Mouse (Mus musculus) ES-Bruce4 (cell line): ENCODE results near the gene Crtc3. TPM values are rescaled to one million over a fixed set of nuclear protein-coding genes. Genes with fewer than 3 reads are reported as not detected.

Experiments used
- H3K27ac ChIP-seq: 2 replicates; pipeline ENCODE4 v1.5.1; 2012; ENCODE audit warnings: low read length, inconsistent platforms; ENCODE audit not compliant: insufficient read depth
- H3K27me3 ChIP-seq: 2 replicates; pipeline ENCODE4 v1.6.1; 2012; ENCODE audit warnings: mild to moderate bottlenecking, low read length, inconsistent platforms; ENCODE audit not compliant: control insufficient read depth, poor library complexity, insufficient read depth, severe bottlenecking
- H3K36me3 ChIP-seq: 2 replicates; pipeline ENCODE4 v1.6.1; 2012; ENCODE audit warnings: inconsistent platforms, mild to moderate bottlenecking, low read length, moderate library complexity; ENCODE audit not compliant: control insufficient read depth, poor library complexity, insufficient read depth, severe bottlenecking
- H3K4me1 ChIP-seq: one replicate; pipeline ENCODE4 v1.8.1; 2011; ENCODE audit warnings: low read length; ENCODE audit not compliant: control insufficient read depth, insufficient read depth
- H3K4me3 ChIP-seq: 2 replicates; pipeline ENCODE4 v1.5.1; 2011; ENCODE audit warnings: low read depth, mild to moderate bottlenecking, low read length
- H3K9ac ChIP-seq: 2 replicates; pipeline ENCODE4 v1.6.1; 2012; ENCODE audit warnings: low read depth, mild to moderate bottlenecking, inconsistent platforms; ENCODE audit not compliant: poor library complexity, severe bottlenecking
- H3K9me3 ChIP-seq: replicated peaks from 2 replicates; pipeline ENCODE4 v1.6.1; 2012; ENCODE audit warnings: mild to moderate bottlenecking, low read length, inconsistent platforms; ENCODE audit not compliant: control insufficient read depth, poor library complexity, insufficient read depth, severe bottlenecking
- CTCF ChIP-seq: IDR thresholded peaks from one replicate; pipeline ENCODE4 v1.8.1; 2011; ENCODE audit warnings: low read depth, low read length
- EP300 ChIP-seq: IDR thresholded peaks from 2 replicates; pipeline ENCODE4 v1.6.1; 2011; ENCODE audit warnings: low read depth, low read length; ENCODE audit not compliant: insufficient read depth
- POLR2A ChIP-seq: IDR thresholded peaks from one replicate; pipeline ENCODE4 v1.8.1; 2011; ENCODE audit warnings: low read length; ENCODE audit not compliant: insufficient read depth
- polyA plus RNA-seq: library from polyadenylated mRNA; stranded (reverse); fragments of >200 nt; gene quantifications from 2 replicates; pipeline ENCODE4 v1.2.4, GENCODE M21; 2011; ENCODE audit warnings: low read depth; ENCODE audit not compliant: missing spikeins, insufficient read depth, insufficient read length

Crtc3 gene
- polyA plus RNA-seq, 1 experiment, result 8.0 TPM

DNA sequence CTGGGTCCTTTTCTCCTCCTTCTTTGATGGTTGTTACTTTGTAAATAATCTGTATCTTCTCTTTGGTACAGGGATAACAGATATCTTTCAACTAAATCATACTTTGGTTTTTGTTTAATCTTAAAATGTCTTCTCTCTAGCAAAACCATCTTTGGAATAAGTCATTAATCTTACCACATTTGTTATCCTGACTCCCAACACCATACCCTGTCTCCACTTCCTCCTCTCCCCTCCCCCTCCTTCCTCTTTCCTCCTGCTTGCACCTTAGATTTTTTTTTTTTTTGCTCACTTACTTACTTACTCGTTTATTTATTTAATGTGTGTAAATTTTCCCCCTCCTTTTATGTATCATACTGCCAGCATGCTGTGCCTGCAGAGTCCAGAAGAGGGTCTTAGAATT lies 7.7 kb upstream of the Crtc3 start:
- no peaks in the 10 kb centered on the region for H3K9me3 ChIP-seq
- H3K9ac ChIP-seq, result no peak overlapping the region
- no peaks in the 10 kb centered on the region for H3K27me3 ChIP-seq
- H3K4me1 ChIP-seq, result no peaks in the 10 kb centered on the region
- TF ChIP-seq CTCF (no peak), POLR2A (no peak), EP300 (no peak)
- H3K27ac ChIP-seq, result no peak overlapping the region
- no peaks in the 10 kb centered on the region for H3K36me3 ChIP-seq
- no peak overlapping the region for H3K4me3 ChIP-seq

DNA sequence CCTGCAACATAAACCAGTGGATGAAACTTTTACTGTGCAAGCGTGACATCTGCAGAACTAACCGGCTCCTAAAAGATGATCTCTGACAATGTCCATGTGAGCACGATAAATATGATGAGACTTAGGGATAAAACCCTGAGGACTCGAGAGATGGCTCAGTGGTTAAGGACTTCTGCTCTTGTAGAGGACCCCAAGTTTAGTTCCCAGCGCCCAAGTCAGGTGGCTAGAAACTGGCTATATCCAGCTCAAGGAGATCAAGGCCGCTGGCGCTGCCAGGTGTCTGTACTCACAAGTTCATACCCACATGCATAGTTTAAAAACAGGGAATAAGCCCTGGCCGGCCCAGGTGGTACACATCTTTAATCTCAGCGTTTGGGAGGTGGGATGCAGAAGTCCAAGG lies 3.8 kb upstream of the Crtc3 start:
- no peaks in the 10 kb centered on the region for H3K9me3 ChIP-seq
- no peaks in the 10 kb centered on the region for H3K4me1 ChIP-seq
- no peaks in the 10 kb centered on the region for H3K36me3 ChIP-seq
- no peak overlapping the region for H3K9ac ChIP-seq
- H3K27me3 ChIP-seq, result no peaks in the 10 kb centered on the region
- TF ChIP-seq EP300 (no peak), CTCF (no peak), POLR2A (no peak)
- H3K4me3 ChIP-seq, result no peak overlapping the region
- no peak overlapping the region for H3K27ac ChIP-seq

DNA sequence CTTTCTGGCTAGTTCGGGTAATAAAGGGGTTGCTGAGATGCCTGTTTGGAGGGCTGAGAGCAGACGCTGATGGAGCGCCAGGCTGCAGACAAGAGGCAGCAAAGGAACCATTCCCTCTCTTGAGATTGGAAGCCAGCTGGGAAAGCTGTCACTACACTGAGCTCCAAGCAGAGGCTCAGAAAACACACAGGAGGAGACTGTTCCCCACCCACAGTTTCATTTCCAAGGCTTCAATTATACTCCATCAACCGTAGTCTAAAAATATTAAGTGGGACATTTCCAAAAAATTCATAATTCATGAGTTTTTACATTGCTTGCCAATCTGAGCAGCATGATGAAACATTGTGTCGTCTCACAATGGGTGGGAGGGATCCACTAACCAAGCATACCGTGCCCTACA lies 2.5 kb upstream of the Crtc3 start:
- no peaks in the 10 kb centered on the region for H3K4me1 ChIP-seq
- H3K4me3 ChIP-seq, result no peak overlapping the region
- no peak overlapping the region for H3K9ac ChIP-seq
- H3K36me3 ChIP-seq, result no peaks in the 10 kb centered on the region
- no peak for TF ChIP-seq CTCF
- TF ChIP-seq EP300, result no peak
- TF ChIP-seq POLR2A, result no peak
- H3K9me3 ChIP-seq, result no peaks in the 10 kb centered on the region
- no peak overlapping the region for H3K27ac ChIP-seq
- no peaks in the 10 kb centered on the region for H3K27me3 ChIP-seq

DNA sequence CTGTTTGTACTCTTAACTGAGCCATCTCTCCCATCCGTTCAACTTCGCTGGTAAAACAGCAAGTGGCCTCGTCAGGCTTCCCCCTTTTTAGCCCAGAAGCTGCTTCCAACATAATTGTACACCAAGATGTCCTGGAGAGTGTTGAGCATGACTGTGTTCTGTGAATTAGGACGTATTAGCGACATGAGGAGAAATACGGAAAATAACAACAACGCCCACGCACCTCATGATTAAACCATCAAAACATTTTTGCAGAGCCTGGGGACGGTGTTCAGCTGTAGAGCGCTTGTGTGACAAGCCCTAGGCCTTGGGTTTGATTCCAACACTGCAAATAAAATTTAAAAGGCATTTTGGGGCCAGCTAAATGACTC lies 529 bp upstream of the Crtc3 start:
- TF ChIP-seq CTCF (no peak), EP300 (no peak), POLR2A (no peak)
- H3K36me3 ChIP-seq, result no peaks in the 10 kb centered on the region
- no peaks in the 10 kb centered on the region for H3K27me3 ChIP-seq
- no peaks in the 10 kb centered on the region for H3K9me3 ChIP-seq
- H3K4me1 ChIP-seq, result no peaks in the 10 kb centered on the region
- H3K27ac ChIP-seq, result no peak overlapping the region
- H3K4me3 ChIP-seq, result peak overlapping the region; percentile 86
- H3K9ac ChIP-seq, result peak overlapping the region; percentile 85

DNA sequence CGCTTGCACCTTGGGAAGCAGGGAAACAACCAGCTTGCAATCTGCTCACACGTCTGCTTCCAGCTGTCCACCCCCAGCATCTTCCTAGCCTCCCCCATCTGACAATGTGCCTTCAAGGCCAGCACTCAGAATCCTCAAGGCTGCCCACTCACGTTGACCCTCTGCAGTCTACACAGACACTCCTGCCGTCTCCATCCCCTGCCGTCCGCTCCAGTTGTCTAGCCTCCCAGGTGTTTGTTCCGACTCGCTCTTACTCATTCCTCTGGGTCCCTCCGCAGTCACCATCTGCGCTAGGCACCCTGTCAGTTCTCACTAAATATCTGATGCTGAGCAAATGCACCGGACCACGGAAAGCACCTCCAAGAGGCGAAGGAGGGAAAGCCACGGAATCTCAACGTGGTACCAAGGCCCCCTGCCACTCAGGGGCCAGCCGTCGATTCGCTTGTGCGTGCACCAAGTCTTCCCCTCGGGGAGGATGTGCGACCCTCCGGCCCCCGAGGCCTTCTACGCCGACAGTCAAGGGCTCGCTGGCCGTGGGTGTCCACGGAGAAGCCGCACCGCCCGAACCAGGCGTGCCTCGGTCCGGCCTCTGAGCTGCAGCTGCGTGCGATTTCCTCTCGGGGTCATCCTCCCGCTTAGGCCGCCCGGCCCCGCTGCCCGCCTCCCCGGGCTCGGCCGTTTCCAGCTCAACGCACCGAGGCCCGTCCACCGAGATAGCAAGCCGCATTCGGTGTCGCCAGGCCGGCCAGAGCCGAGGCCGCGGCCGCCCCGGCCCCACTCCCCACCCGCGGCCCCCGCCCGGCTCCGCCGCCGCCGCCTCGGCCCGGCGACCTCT lies 739 bp downstream of the Crtc3 start:
- H3K36me3 ChIP-seq, result no peaks in the 10 kb centered on the region
- H3K4me1 ChIP-seq, result no peaks in the 10 kb centered on the region
- peak overlapping the region; percentile 75 for H3K4me3 ChIP-seq
- H3K9ac ChIP-seq, result peak overlapping the region; percentile 85
- H3K9me3 ChIP-seq, result no peaks in the 10 kb centered on the region
- TF ChIP-seq CTCF, result no peak
- TF ChIP-seq EP300, result no peak
- TF ChIP-seq POLR2A, result no peak
- H3K27me3 ChIP-seq, result no peaks in the 10 kb centered on the region
- no peak overlapping the region for H3K27ac ChIP-seq

DNA sequence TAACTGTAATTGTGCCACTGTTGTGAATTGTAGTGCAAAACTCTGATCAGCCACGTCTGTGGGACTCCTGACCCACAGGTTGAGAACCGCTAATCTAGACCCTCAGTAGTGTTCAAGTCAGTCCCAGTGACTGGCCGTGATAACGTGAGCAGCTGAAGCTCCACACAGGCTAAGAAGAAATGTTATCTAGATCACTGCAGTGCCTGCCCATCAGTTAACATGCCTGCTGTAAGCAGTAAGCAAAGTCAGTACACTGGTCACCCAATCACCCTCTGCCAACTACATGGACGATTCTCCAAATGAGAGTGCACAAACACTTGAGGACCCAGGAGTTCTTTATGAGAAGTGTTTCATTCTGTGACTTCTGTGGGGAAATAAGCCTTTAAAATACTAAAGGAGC lies 3.0 kb downstream of the Crtc3 start:
- Histone ChIP-seq H3K4me1 (no peaks in the 10 kb centered on the region), H3K4me3 (no peak overlapping the region), H3K27ac (no peak overlapping the region), H3K27me3 (no peaks in the 10 kb centered on the region), H3K9me3 (no peaks in the 10 kb centered on the region), H3K36me3 (no peaks in the 10 kb centered on the region), H3K9ac (no peak overlapping the region)
- TF ChIP-seq CTCF, result no peak
- TF ChIP-seq POLR2A, result no peak
- TF ChIP-seq EP300, result no peak
